Mouse (Mus musculus) urinary bladder, postnatal 0 days (tissue): ENCODE results near the gene Pak7. TPM values are rescaled to one million over a fixed set of nuclear protein-coding genes. Genes with fewer than 3 reads are reported as not detected.

ENCODE experiments used
- polyA plus RNA-seq: library from polyadenylated mRNA; unstranded; fragments of >200 nt; fragmentation: Nextera tagmentation; extraction: Ambion mirVana; gene quantifications from 2 replicates; pipeline ENCODE4 v1.2.1, GENCODE M21; 2015

The Pak7 gene
- 0.04 TPM in 1 of 2 replicates, not detected in the other for polyA plus RNA-seq

DNA sequence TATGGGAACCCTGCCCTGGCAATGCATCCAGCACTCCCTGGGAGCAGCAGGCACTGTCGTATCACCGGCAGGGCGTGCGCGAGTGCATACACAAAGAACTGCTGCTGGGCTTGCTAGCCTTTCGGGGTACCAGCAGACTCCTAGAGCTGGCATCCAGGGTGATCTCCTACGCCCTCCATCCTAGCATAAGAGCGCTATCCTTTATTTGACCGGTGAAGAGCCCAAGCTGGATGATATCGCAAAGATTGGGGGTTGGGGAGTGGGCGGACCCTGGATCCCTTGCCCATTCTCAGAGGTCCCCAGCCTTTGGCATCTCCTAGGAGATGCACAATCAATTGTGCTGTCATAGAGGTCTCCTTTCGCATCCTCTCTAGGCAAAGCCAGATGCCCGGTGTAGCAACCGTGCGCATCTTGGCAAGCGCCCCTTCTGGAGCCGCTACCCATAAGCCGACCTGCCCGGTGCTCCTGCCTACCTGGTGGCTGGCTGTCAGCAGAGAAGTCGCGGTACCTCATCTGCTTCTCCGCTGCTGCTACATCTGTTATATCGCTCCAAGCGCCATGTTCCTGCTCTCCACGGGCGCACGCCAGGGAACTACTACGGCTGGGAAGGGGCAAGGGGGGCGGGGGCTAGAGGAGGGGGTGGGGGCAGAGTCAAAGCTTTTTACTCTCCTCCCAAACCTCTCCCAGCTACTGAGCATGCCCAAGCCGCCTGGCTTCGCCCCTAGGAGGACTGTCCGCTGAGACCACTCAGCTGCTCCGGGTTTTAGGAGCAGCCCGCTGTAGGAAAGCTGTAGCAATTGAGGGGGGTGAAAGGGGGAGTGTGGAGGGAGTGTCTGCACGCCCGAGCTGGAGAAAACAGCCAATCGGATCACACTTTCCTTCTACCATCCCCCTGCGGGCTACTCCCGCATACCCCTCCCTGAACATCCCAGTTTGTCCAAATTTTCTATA lies at the start of gene Pak7:
Gene Pak7 (minus strand): TSS at position 787 of the 951 bp plus-strand sequence.

GRCm38 (mm10) chr2:136051688-136052289 lies 336.0 kb downstream of the Pak7 start, which contains the start of gene Lamp5:
Lamp5 (plus strand) TSS chr2:136052239.

Other genes starting within 250 kb of the Pak7 start
- not detected in 2 replicates for gene Ankef1, start 113.9 kb upstream of the Pak7 start, polyA plus RNA-seq